In genomic region chr12:74534882-74535281, GRCm38 (mm10) we compare ENCODE assay signal across 17 mouse cellular contexts.
"Had no signal": no experiment of that assay in that cellular context is flagged by ENCODE, and none has a peak within 500 bp of the region (broad histone marks: within the 10 kb centered on the region; RNA-seq: fewer than 3 reads in every experiment).

No protein-coding gene starts in this region.

- H3K4me1 ChIP-seq: neural tube, embryonic 12.5 days; neural tube, embryonic 13.5 days; neural tube, embryonic 15.5 days; stomach, embryonic 15.5 days had no signal

- H3K4me2 ChIP-seq: neural tube, embryonic 12.5 days; neural tube, embryonic 13.5 days; neural tube, embryonic 15.5 days; stomach, embryonic 15.5 days had no signal

- H3K27me3 ChIP-seq: neural tube, embryonic 12.5 days; neural tube, embryonic 13.5 days; neural tube, embryonic 15.5 days; stomach, embryonic 15.5 days had no signal

- H3K36me3 ChIP-seq: neural tube, embryonic 12.5 days; neural tube, embryonic 13.5 days; neural tube, embryonic 15.5 days; stomach, embryonic 15.5 days had no signal

- H3K27ac ChIP-seq: neural tube, embryonic 12.5 days; neural tube, embryonic 13.5 days; neural tube, embryonic 15.5 days; stomach, embryonic 15.5 days; stomach, postnatal 0 days had no signal

- H3K4me3 ChIP-seq: neural tube, embryonic 12.5 days; neural tube, embryonic 13.5 days; neural tube, embryonic 15.5 days; stomach, embryonic 15.5 days had no signal

- H3K9ac ChIP-seq: neural tube, embryonic 12.5 days; neural tube, embryonic 13.5 days; neural tube, embryonic 15.5 days; stomach, embryonic 15.5 days had no signal

- H3K9me3 ChIP-seq: neural tube, embryonic 12.5 days; neural tube, embryonic 13.5 days; neural tube, embryonic 15.5 days; stomach, embryonic 15.5 days had no signal

- DNase-seq: retina, postnatal 1 day; right cerebral cortex, adult 18-20 months; right cerebral cortex, postnatal 14 days; right cerebral cortex, postnatal 25 days; right cerebral cortex, postnatal 4 days; spleen, adult 18-20 months; thymus, adult 18-20 months; thymus, adult 2 months; thymus, postnatal 14 days; thymus, postnatal 25 days; thymus, postnatal 36 days; thymus, postnatal 4 days had no signal
